Mouse (Mus musculus): Measurements from ENCODE around the gene Cers5. TPM values are rescaled to one million over a fixed set of nuclear protein-coding genes. Genes with fewer than 3 reads are reported as not detected.
A peak's percentile ranks its signal among the peaks of the same experiment; 100 is the strongest.

The Cers5 gene
- polyA plus RNA-seq, 1 experiment from 2014 or later = 53.9 TPM

GRCm38 (mm10) chr15:99724292-99725021, 48.2 kb downstream of the Cers5 start:
- Histone ChIP-seq H3K27me3 (replicated peaks) (no peaks in the 10 kb centered on the region), H3K9ac (peak overlapping the region; percentile 70), H3K27ac (ENCODE audit: poor library complexity, severe bottlenecking) (peak overlapping the region; percentile 94), H3K4me1 (replicated peaks) (peaks cover 35% of the 10 kb centered on the region), H3K4me3 (peak overlapping the region; percentile 98), H3K4me2 (peak overlapping the region; percentile 69), H3K36me3 (peaks cover 38% of the 10 kb centered on the region), H3K9me3 (replicated peaks) (no peaks in the 10 kb centered on the region; the same call in 1 of the 2 replicates)
- peak; percentile 19 for ATAC-seq (ENCODE audit: insufficient number of reproducible peaks, low FRiP score)
- WGBS = 8% methylated on average over 16 of the region's 16 CpGs

- Histone ChIP-seq H3K4me1 (replicated peaks) (peaks cover 35% of the 10 kb centered on the region), H3K9ac (peak overlapping the region; percentile 70), H3K27me3 (replicated peaks) (no peaks in the 10 kb centered on the region), H3K4me3 (peak overlapping the region; percentile 98), H3K4me2 (peak overlapping the region; percentile 69), H3K36me3 (peaks cover 35% of the 10 kb centered on the region), H3K27ac (ENCODE audit: poor library complexity, severe bottlenecking) (peak overlapping the region; percentile 94), H3K9me3 (replicated peaks) (no peaks in the 10 kb centered on the region)
- ATAC-seq (ENCODE audit: insufficient number of reproducible peaks, low FRiP score) = no peak
- 13% methylated on average over 11 of the region's 11 CpGs for WGBS
Observed at GRCm38 (mm10) chr15:99723515-99724291, 49.0 kb downstream of the Cers5 start.

- Histone ChIP-seq H3K4me2 (peak overlapping the region; percentile 69), H3K4me1 (replicated peaks) (peaks cover 35% of the 10 kb centered on the region), H3K27ac (ENCODE audit: poor library complexity, severe bottlenecking) (peak overlapping the region; percentile 94), H3K4me3 (peak overlapping the region; percentile 98; the same call in 1 of the 2 replicates), H3K36me3 (peaks cover 35% of the 10 kb centered on the region), H3K9me3 (replicated peaks) (no peaks in the 10 kb centered on the region), H3K27me3 (replicated peaks) (no peaks in the 10 kb centered on the region), H3K9ac (no peak overlapping the region)
- 50% methylated on average over 10 of the region's 10 CpGs for WGBS
- ATAC-seq (ENCODE audit: insufficient number of reproducible peaks, low FRiP score) = no peak
Observed at GRCm38 (mm10) chr15:99723120-99723514, 49.6 kb downstream of the Cers5 start.

- WGBS = 80% methylated on average over 25 of the region's 25 CpGs
- Histone ChIP-seq H3K4me3 (no peak overlapping the region), H3K36me3 (peaks cover 29% of the 10 kb centered on the region), H3K4me1 (replicated peaks) (peaks cover 41% of the 10 kb centered on the region), H3K27ac (ENCODE audit: poor library complexity, severe bottlenecking) (peak overlapping the region; percentile 2; the same call in 1 of the 2 replicates), H3K9ac (no peak overlapping the region), H3K27me3 (replicated peaks) (no peaks in the 10 kb centered on the region), H3K4me2 (no peak overlapping the region), H3K9me3 (replicated peaks) (no peaks in the 10 kb centered on the region)
- ATAC-seq (ENCODE audit: insufficient number of reproducible peaks, low FRiP score) = no peak
Observed at GRCm38 (mm10) chr15:99721921-99722743, 50.6 kb downstream of the Cers5 start.

- 68% methylated on average over 8 of the region's 8 CpGs for WGBS
- no peaks in the 10 kb centered on the region for H3K9me3 ChIP-seq (replicated peaks)
- no peak overlapping the region for H3K9ac ChIP-seq
- no peaks in the 10 kb centered on the region for H3K27me3 ChIP-seq (replicated peaks)
- no peak overlapping the region for H3K4me3 ChIP-seq
- ATAC-seq (ENCODE audit: insufficient number of reproducible peaks, low FRiP score) = no peak
- H3K36me3 ChIP-seq = peaks cover 36% of the 10 kb centered on the region
- H3K4me2 ChIP-seq = no peak overlapping the region
- no peak overlapping the region for H3K27ac ChIP-seq (ENCODE audit: poor library complexity, severe bottlenecking)
- H3K4me1 ChIP-seq (replicated peaks) = peaks cover 51% of the 10 kb centered on the region
Observed at GRCm38 (mm10) chr15:99719865-99720264, 52.8 kb downstream of the Cers5 start.

GRCm38 (mm10) chr15:99718461-99719021, 54.1 kb downstream of the Cers5 start:
- Histone ChIP-seq H3K27me3 (replicated peaks) (no peaks in the 10 kb centered on the region), H3K4me1 (replicated peaks) (peaks cover 50% of the 10 kb centered on the region), H3K9ac (no peak overlapping the region), H3K4me3 (no peak overlapping the region), H3K27ac (ENCODE audit: poor library complexity, severe bottlenecking) (no peak overlapping the region), H3K4me2 (no peak overlapping the region), H3K36me3 (peaks cover 44% of the 10 kb centered on the region), H3K9me3 (replicated peaks) (no peaks in the 10 kb centered on the region)
- ATAC-seq (ENCODE audit: insufficient number of reproducible peaks, low FRiP score) = no peak
- WGBS = 89% methylated on average over 9 of the region's 9 CpGs

- ATAC-seq (ENCODE audit: insufficient number of reproducible peaks, low FRiP score) = no peak
- Histone ChIP-seq H3K9me3 (replicated peaks) (no peaks in the 10 kb centered on the region), H3K4me2 (no peak within 1 kb of the TSS), H3K4me3 (no peak within 1 kb of the TSS), H3K36me3 (peaks cover 53% of the 10 kb centered on the region), H3K4me1 (replicated peaks) (peaks cover 50% of the 10 kb centered on the region), H3K27me3 (replicated peaks) (no peaks in the 10 kb centered on the region), H3K9ac (0 out of 2 replicates have a peak within 1 kb of the TSS, but pooled peaks have one; percentile 46), H3K27ac (ENCODE audit: poor library complexity, severe bottlenecking) (no peak within 1 kb of the TSS)
- WGBS = 67% methylated on average over 26 of the region's 26 CpGs
Observed at GRCm38 (mm10) chr15:99717386-99718334, 55.0 kb downstream of the Cers5 start, which contains the start of gene Gpd1. TSS of gene Gpd1 (plus strand) at chr15:99717515.

GRCm38 (mm10) chr15:99716814-99717213, 55.9 kb downstream of the Cers5 start:
- no peak for ATAC-seq (ENCODE audit: insufficient number of reproducible peaks, low FRiP score)
- H3K4me1 ChIP-seq (replicated peaks) = peaks cover 50% of the 10 kb centered on the region
- H3K9me3 ChIP-seq (replicated peaks) = no peaks in the 10 kb centered on the region
- no peak overlapping the region for H3K4me3 ChIP-seq
- 81% methylated on average over 12 of the region's 12 CpGs for WGBS
- H3K9ac ChIP-seq = no peak overlapping the region
- H3K27me3 ChIP-seq (replicated peaks) = no peaks in the 10 kb centered on the region
- no peak overlapping the region for H3K4me2 ChIP-seq
- peaks cover 58% of the 10 kb centered on the region for H3K36me3 ChIP-seq
- no peak overlapping the region for H3K27ac ChIP-seq (ENCODE audit: poor library complexity, severe bottlenecking)

GRCm38 (mm10) chr15:99715982-99716746, 56.5 kb downstream of the Cers5 start:
- Histone ChIP-seq H3K4me2 (no peak overlapping the region), H3K4me3 (no peak overlapping the region), H3K4me1 (replicated peaks) (peaks cover 50% of the 10 kb centered on the region), H3K27ac (ENCODE audit: poor library complexity, severe bottlenecking) (no peak overlapping the region; the same call in 1 of the 2 replicates), H3K9me3 (replicated peaks) (no peaks in the 10 kb centered on the region), H3K36me3 (peaks cover 61% of the 10 kb centered on the region), H3K9ac (0 out of 2 replicates have a peak overlapping the region, but pooled peaks have one; percentile 38), H3K27me3 (replicated peaks) (no peaks in the 10 kb centered on the region)
- no peak for ATAC-seq (ENCODE audit: insufficient number of reproducible peaks, low FRiP score)
- WGBS = 74% methylated on average over 11 of the region's 11 CpGs
